In the genomic region with DNA sequence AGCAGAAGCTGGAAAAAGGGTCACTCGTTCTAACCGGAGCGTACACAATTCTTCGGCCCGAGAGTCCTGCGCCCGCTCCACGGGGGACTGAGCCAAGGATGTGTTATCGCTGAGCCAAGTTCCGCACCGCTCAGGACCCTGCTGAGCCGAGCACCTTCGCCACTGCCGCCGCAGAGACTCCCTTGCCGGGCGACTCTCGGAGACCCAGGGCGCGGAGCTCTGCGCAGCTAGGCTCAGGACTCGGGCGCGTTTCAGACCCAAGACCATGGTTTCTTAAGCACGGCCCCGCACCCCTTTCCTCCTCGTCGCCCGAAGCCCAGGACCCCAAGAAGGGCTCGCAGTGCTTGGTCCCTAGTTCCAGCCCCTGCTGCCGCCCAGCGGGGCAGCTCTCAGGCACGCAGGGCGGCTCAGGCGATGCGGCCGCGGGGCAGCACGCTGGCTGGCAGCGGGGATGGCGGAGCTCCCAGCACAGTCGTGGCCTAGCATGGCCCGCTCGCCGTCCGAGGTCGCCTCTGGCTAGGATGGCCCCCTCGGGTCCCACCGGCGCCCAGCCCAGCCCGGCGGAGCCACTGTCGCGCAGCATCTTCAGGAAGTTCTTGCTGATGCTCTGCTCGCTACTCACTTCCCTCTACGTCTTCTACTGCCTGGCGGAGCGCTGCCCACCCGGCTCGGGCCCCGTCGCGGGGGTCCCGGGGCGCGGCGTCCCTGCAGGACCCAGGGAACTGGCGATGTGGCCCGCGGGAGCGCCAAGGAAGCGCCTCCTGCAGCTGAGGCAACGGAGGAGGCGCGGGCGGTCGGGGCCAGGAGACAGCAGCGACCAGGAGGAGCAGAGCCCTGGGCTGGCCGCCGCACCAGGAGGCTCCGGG, we compare ENCODE assay signal across 8 mouse cellular contexts. TPM values are rescaled to one million over a fixed set of nuclear protein-coding genes. Genes with fewer than 3 reads are reported as not detected.
DNase-seq lines count a peak whose midpoint lies in the region; ATAC-seq and TF ChIP-seq lines count a peak whose summit lies in the region.

No protein-coding gene starts in this region.

- H3K36me3 ChIP-seq in heart, postnatal 0 days (replicated peaks; ENCODE audit: control insufficient read depth, insufficient read depth, low read length) = no peaks in the 10 kb centered on the region

- no peak for TF ChIP-seq EP300 in heart, postnatal 0 days (IDR thresholded peaks at IDR 0.05; ENCODE audit: low read depth)

- no peaks in the 10 kb centered on the region for H3K9me3 ChIP-seq in heart, postnatal 0 days (replicated peaks; ENCODE audit: control insufficient read depth, low read length)

- H3K9ac ChIP-seq in heart, postnatal 0 days (replicated peaks; ENCODE audit: low read depth, low read length) = peak overlapping the region; percentile 42

- peak; percentile 28; the same call in 1 of the 2 replicates for ATAC-seq in heart, postnatal 0 days (ENCODE audit: insufficient read depth, low read depth)

- TF ChIP-seq CTCF in embryonic fibroblast, embryonic 13.5 days (IDR thresholded peaks at IDR 0.05; ENCODE audit: borderline replicate concordance, insufficient read depth, low read length) = no peak
- no peak for TF ChIP-seq CTCF in heart, postnatal 0 days (IDR thresholded peaks at IDR 0.05; ENCODE audit: low read depth)
- no peak for TF ChIP-seq CTCF in cerebellum, adult 2 months (IDR thresholded peaks at IDR 0.05; ENCODE audit: borderline replicate concordance, insufficient read depth, low read depth, low read length)

- H3K27me3 ChIP-seq in heart, postnatal 0 days (ENCODE audit: control insufficient read depth, insufficient read depth, low read length) = peaks cover 63% of the 10 kb centered on the region
- H3K27me3 ChIP-seq in cerebellum, adult 2 months (ENCODE audit: control insufficient read depth, insufficient read depth, low read length) = no peaks in the 10 kb centered on the region; the same call in 1 of the 2 replicates

- H3K4me3 ChIP-seq in embryonic fibroblast, embryonic 13.5 days (ENCODE audit: insufficient read depth, low read length) = peak overlapping the region; percentile 48
- peak overlapping the region; percentile 52 for H3K4me3 ChIP-seq in heart, postnatal 0 days (ENCODE audit: low read depth, low read length)
- H3K4me3 ChIP-seq in cerebellum, adult 2 months (replicated peaks; ENCODE audit: insufficient read depth, low read depth, low read length) = no peak overlapping the region

- H3K4me2 ChIP-seq in heart, postnatal 0 days (ENCODE audit: low read depth, low read length) = peak overlapping the region; percentile 81

- no peak for TF ChIP-seq POLR2A in embryonic fibroblast, embryonic 13.5 days (IDR thresholded peaks at IDR 0.05; ENCODE audit: low read depth, low read length)
- TF ChIP-seq POLR2A in cerebellum, adult 2 months (IDR thresholded peaks at IDR 0.05; ENCODE audit: borderline replicate concordance, insufficient read depth, low read length) = no peak

- DNase-seq in 3134 (ENCODE audit: extremely low read depth, insufficient read length, low spot score) (peak; percentile 52), R1 (ENCODE audit: low read depth, low spot score) (peak; percentile 60)
- no peak for DNase-seq in heart, postnatal 0 days (ENCODE audit: low spot score)
- peak; percentile 38 for DNase-seq in kidney, postnatal 14 days
- peak; percentile 35 for DNase-seq in lung, postnatal 14 days
- peak; percentile 61 for DNase-seq in retina, postnatal 1 day
- no peak for DNase-seq in cerebellum, adult 2 months

- under 1% methylated on average over 77 of the region's 81 CpGs for WGBS in heart, postnatal 0 days
- under 1% methylated on average over 81 of the region's 81 CpGs for WGBS in cerebellum, adult 2 months

- no peaks in the 10 kb centered on the region for H3K4me1 ChIP-seq in embryonic fibroblast, embryonic 13.5 days (ENCODE audit: control insufficient read depth, insufficient read depth, low read length)
- H3K4me1 ChIP-seq in heart, postnatal 0 days (ENCODE audit: control insufficient read depth, insufficient read depth) = peaks cover 18% of the 10 kb centered on the region
- H3K4me1 ChIP-seq in cerebellum, adult 2 months (ENCODE audit: control insufficient read depth, insufficient read depth, low read length) = peaks cover 4% of the 10 kb centered on the region; the same call in 1 of the 2 replicates

- H3K27ac ChIP-seq in embryonic fibroblast, embryonic 13.5 days (ENCODE audit: insufficient read depth, low read length) = peak overlapping the region; percentile 9; the same call in 1 of the 2 replicates
- no peak overlapping the region for H3K27ac ChIP-seq in heart, postnatal 0 days (ENCODE audit: low read depth)
- H3K27ac ChIP-seq in cerebellum, adult 2 months (ENCODE audit: insufficient read depth, low read length) = no peak overlapping the region

RNA-seq across cellular contexts. Expression of a gene that starts 0.6 kb away (rescaled TPM):
- polyA plus RNA-seq in embryonic fibroblast, embryonic 13.5 days (2011; ENCODE audit: insufficient read length, low read depth, missing spikeins) = 1.1 and 1.4 TPM in 2 replicates
- total RNA-seq in heart, postnatal 0 days (2014; rRNA removed; ENCODE audit: low replicate concordance) = 0.50 and 1.5 TPM in 2 replicates
- 0.03 and 0.05 TPM in 2 replicates for polyA plus RNA-seq in heart, postnatal 0 days (2015; fragmentation: Nextera tagmentation; extraction: Ambion mirVana)
- polyA plus RNA-seq in cerebellum, adult 2 months (2012; rRNA removed) = 0.72 and 0.76 TPM in 2 replicates

RNA-seq across cellular contexts. Expression of a gene that starts 0.7 kb away (rescaled TPM):
- not detected in 2 replicates for polyA plus RNA-seq in embryonic fibroblast, embryonic 13.5 days (2011; ENCODE audit: insufficient read length, low read depth, missing spikeins)
- not detected in 2 replicates for total RNA-seq in heart, postnatal 0 days (2014; rRNA removed; ENCODE audit: low replicate concordance)
- polyA plus RNA-seq in heart, postnatal 0 days (2015; fragmentation: Nextera tagmentation; extraction: Ambion mirVana) = not detected in 2 replicates
- polyA plus RNA-seq in cerebellum, adult 2 months (2012; rRNA removed) = 0.25 and 0.55 TPM in 2 replicates

Comparison
In these comparisons a context has a peak if more than half of its experiments do, and no peak if none do; other contexts are left out.
1. DNase-seq: peak in 3134 (single experiment), R1 (single experiment), kidney, postnatal 14 days (single experiment), lung, postnatal 14 days (single experiment) and retina, postnatal 1 day (single experiment); none in heart, postnatal 0 days (single experiment) and cerebellum, adult 2 months (0 of 2).